Mouse (Mus musculus) MEL (cell line): ENCODE measurements at regions not wholly inside any gene's neighbourhood (a gene's known extent, or its start where the extent isn't known, plus 50 kb on each side); places are given as distances from the start of the nearest gene placed in this dataset.

ENCODE experiments used
- DNase-seq: peaks from one replicate; pipeline ENCODE4 v3.0.0; 2011; ENCODE audit warnings: low read depth, low spot score
- H3K27ac ChIP-seq: 2 replicates; pipeline ENCODE4 v1.5.1; 2012; ENCODE audit warnings: low read depth, mild to moderate bottlenecking, control low read depth, low read length, moderate library complexity; ENCODE audit not compliant: control insufficient read depth
- H3K27me3 ChIP-seq, 2 experiments: fragments of 150-350 bp in 1 of 2; sonication (generic) in 1 of 2; 2 replicates each; pipeline ENCODE4 v1.6.1; 2012; ENCODE audit warnings: low read length in 2 of 2, mild to moderate bottlenecking in 2 of 2, improper control_type of control experiment in 1 of 2, moderate library complexity in 1 of 2; ENCODE audit not compliant: insufficient read depth in 2 of 2, control insufficient read depth in 1 of 2
- H3K36me3 ChIP-seq, 2 experiments: 2 replicates each; pipeline ENCODE4 v1.6.1; 2012 to 2014; ENCODE audit warnings: low read length in 2 of 2, improper control_type of control experiment in 1 of 2, inconsistent platforms in 1 of 2, mild to moderate bottlenecking in 1 of 2; ENCODE audit not compliant: insufficient read depth in 2 of 2, control insufficient read depth in 1 of 2
- H3K4me1 ChIP-seq, 2 experiments: fragments of 150-350 bp in 1 of 2; sonication (generic) in 1 of 2; 2 replicates each; pipeline ENCODE4 v1.6.1; 2012; ENCODE audit warnings: low read length in 2 of 2, improper control_type of control experiment in 1 of 2, mild to moderate bottlenecking in 1 of 2; ENCODE audit not compliant: insufficient read depth in 2 of 2, control insufficient read depth in 1 of 2
- H3K4me3 ChIP-seq, 2 experiments: fragments of 150-350 bp in 1 of 2; sonication (generic) in 1 of 2; 2 replicates each; pipeline ENCODE4 v1.5.1; 2012; ENCODE audit warnings: low read depth in 2 of 2, low read length in 2 of 2, mild to moderate bottlenecking in 2 of 2, moderate library complexity in 2 of 2, control low read depth in 1 of 2, improper control_type of control experiment in 1 of 2; ENCODE audit not compliant: control insufficient read depth in 1 of 2, insufficient read depth in 1 of 2
- H3K79me2 ChIP-seq: 2 replicates; pipeline ENCODE4 v1.6.1; 2012; ENCODE audit warnings: mild to moderate bottlenecking, low read length, moderate library complexity; ENCODE audit not compliant: control insufficient read depth, poor library complexity, insufficient read depth
- H3K9ac ChIP-seq: 2 replicates; pipeline ENCODE4 v1.6.1; 2012; ENCODE audit warnings: low read depth, mild to moderate bottlenecking, control low read depth, low read length, moderate library complexity; ENCODE audit not compliant: control insufficient read depth, poor library complexity, severe bottlenecking
- H3K9me3 ChIP-seq: fragments of 150-350 bp; sonication (generic); replicated peaks from 2 replicates; pipeline ENCODE4 v1.6.1; 2012; ENCODE audit warnings: mild to moderate bottlenecking, low read length, improper control_type of control experiment, moderate library complexity; ENCODE audit not compliant: insufficient read depth
- CHD1 ChIP-seq: IDR thresholded peaks from 2 replicates; pipeline ENCODE4 v1.6.1; 2012; ENCODE audit warnings: low read depth, mild to moderate bottlenecking, inconsistent platforms, low read length, improper control_type of control experiment
- CTCF ChIP-seq, 3 experiments: IDR thresholded peaks in 2 of 3; conservative IDR thresholded peaks in 1 of 3; 2 replicates each; pipeline ENCODE4 v1.5.1; 2011 to 2012; ENCODE audit warnings: low read length in 3 of 3, low read depth in 2 of 3, mild to moderate bottlenecking in 2 of 3, improper control_type of control experiment in 1 of 3, inconsistent platforms in 1 of 3, mixed read lengths in 1 of 3, moderate library complexity in 1 of 3; ENCODE audit not compliant: control insufficient read depth in 1 of 3, insufficient read depth in 1 of 3, poor library complexity in 1 of 3, severe bottlenecking in 1 of 3
- E2F4 ChIP-seq: IDR thresholded peaks from 2 replicates; pipeline ENCODE4 v1.6.1; 2011; ENCODE audit warnings: low read depth, low read length, improper control_type of control experiment, borderline replicate concordance
- EP300 ChIP-seq, 2 experiments: IDR thresholded peaks; 2 replicates each; pipeline ENCODE4 v1.6.1; 2011; ENCODE audit warnings: improper control_type of control experiment in 2 of 2, low read length in 2 of 2, low read depth in 1 of 2, mild to moderate bottlenecking in 1 of 2
- GABPA ChIP-seq: IDR thresholded peaks from 2 replicates; pipeline ENCODE4 v1.6.1; 2012; ENCODE audit warnings: low read depth, mild to moderate bottlenecking, inconsistent platforms, low read length, improper control_type of control experiment, moderate library complexity
- HCFC1 ChIP-seq: IDR thresholded peaks from 2 replicates; pipeline ENCODE4 v1.6.1; 2012; ENCODE audit warnings: low read depth, mild to moderate bottlenecking, inconsistent platforms, low read length, improper control_type of control experiment, moderate library complexity
- JUND ChIP-seq: IDR thresholded peaks from 2 replicates; pipeline ENCODE4 v1.6.1; 2011; ENCODE audit warnings: low read depth, mild to moderate bottlenecking, improper control_type of control experiment, low read length
- MAFK ChIP-seq: IDR thresholded peaks from 2 replicates; pipeline ENCODE4 v1.6.1; 2011; ENCODE audit warnings: low read depth, mild to moderate bottlenecking, low read length, improper control_type of control experiment, borderline replicate concordance
- MAZ ChIP-seq: IDR thresholded peaks from 2 replicates; pipeline ENCODE4 v1.6.1; 2012; ENCODE audit warnings: low read depth, mild to moderate bottlenecking, inconsistent platforms, low read length, improper control_type of control experiment
- MEF2A ChIP-seq: IDR thresholded peaks from 2 replicates; pipeline ENCODE4 v1.6.1; 2014; ENCODE audit warnings: low read depth, mild to moderate bottlenecking, inconsistent platforms, low read length, improper control_type of control experiment; ENCODE audit not compliant: poor library complexity, insufficient replicate concordance, severe bottlenecking; ENCODE audit errors: extremely low read depth
- MYC ChIP-seq: IDR thresholded peaks from 2 replicates; pipeline ENCODE4 v1.6.1; 2011; ENCODE audit warnings: low read depth, mild to moderate bottlenecking, low read length, improper control_type of control experiment, moderate library complexity
- NELFE ChIP-seq: IDR thresholded peaks from 2 replicates; pipeline ENCODE4 v1.6.1; 2011; ENCODE audit warnings: low read depth, low read length, improper control_type of control experiment
- NRF1 ChIP-seq: IDR thresholded peaks from 2 replicates; pipeline ENCODE4 v1.6.1; 2014; ENCODE audit warnings: low read depth, mild to moderate bottlenecking, inconsistent platforms, low read length, improper control_type of control experiment, moderate library complexity; ENCODE audit not compliant: poor library complexity, insufficient read depth, severe bottlenecking
- POLR2AphosphoS5 ChIP-seq: IDR thresholded peaks from 2 replicates; pipeline ENCODE4 v1.6.1; 2012; ENCODE audit warnings: low read depth, borderline replicate concordance, mild to moderate bottlenecking, inconsistent platforms, low read length, moderate library complexity, mixed read lengths
- RCOR1 ChIP-seq: IDR thresholded peaks from 2 replicates; pipeline ENCODE4 v1.6.1; 2012; ENCODE audit warnings: low read depth, mild to moderate bottlenecking, inconsistent platforms, low read length, improper control_type of control experiment
- SIN3A ChIP-seq: IDR thresholded peaks from 2 replicates; pipeline ENCODE4 v1.6.1; 2012; ENCODE audit warnings: low read length, improper control_type of control experiment, inconsistent platforms
- TAL1 ChIP-seq: IDR thresholded peaks from 2 replicates; pipeline ENCODE4 v1.6.1; 2012; ENCODE audit warnings: mild to moderate bottlenecking, inconsistent platforms, low read length, moderate library complexity, mixed read lengths
- UBTF ChIP-seq: IDR thresholded peaks from 2 replicates; pipeline ENCODE4 v1.6.1; 2012; ENCODE audit warnings: low read depth, mild to moderate bottlenecking, inconsistent platforms, low read length, improper control_type of control experiment, moderate library complexity, borderline replicate concordance; ENCODE audit not compliant: insufficient read depth
- ZMIZ1 ChIP-seq: IDR thresholded peaks from 2 replicates; pipeline ENCODE4 v1.6.1; 2012; ENCODE audit warnings: low read depth, mild to moderate bottlenecking, inconsistent platforms, low read length, improper control_type of control experiment, moderate library complexity
- ZNF384 ChIP-seq: IDR thresholded peaks from 2 replicates; pipeline ENCODE4 v1.6.1; 2012; ENCODE audit warnings: low read depth, mild to moderate bottlenecking, inconsistent platforms, low read length, improper control_type of control experiment

- Histone ChIP-seq H3K27me3 (no peaks in the 10 kb centered on the region), H3K27ac (no peak overlapping the region), H3K9ac (no peak overlapping the region), H3K4me3 (no peak overlapping the region), H3K79me2 (no peaks in the 10 kb centered on the region), H3K36me3 (no peaks in the 10 kb centered on the region), H3K4me1 (no peaks in the 10 kb centered on the region), H3K9me3 (no peaks in the 10 kb centered on the region)
- no peak for DNase-seq
- no peak for TF ChIP-seq TAL1
- TF ChIP-seq NRF1: no peak
- TF ChIP-seq SIN3A: no peak
- no peak for TF ChIP-seq POLR2AphosphoS5
- TF ChIP-seq UBTF: no peak
- no peak for TF ChIP-seq ZNF384
- TF ChIP-seq MEF2A: no peak
Observed at GRCm38 (mm10) chr10:9429085-9429484, 245.9 kb downstream of the Samd5 start.

- Histone ChIP-seq H3K4me1 (no peaks in the 10 kb centered on the region), H3K27ac (no peak overlapping the region), H3K36me3 (no peaks in the 10 kb centered on the region), H3K9ac (no peak overlapping the region), H3K9me3 (no peaks in the 10 kb centered on the region), H3K4me3 (no peak overlapping the region), H3K79me2 (no peaks in the 10 kb centered on the region), H3K27me3 (no peaks in the 10 kb centered on the region)
- TF ChIP-seq NRF1 (no peak), CHD1 (no peak), EP300 (IDR thresholded peaks at IDR 0.05; ENCODE audit: low read depth in 1 of 2, low read length in 2 of 2) (no peak), MEF2A (no peak), MAFK (no peak), JUND (no peak), MAZ (no peak), CTCF (IDR thresholded peaks at IDR 0.05 in 2 of 3, conservative IDR thresholded peaks at IDR 0.05 in 1 of 3; ENCODE audit: control insufficient read depth in 1 of 3, insufficient read depth in 1 of 3, low read depth in 2 of 3, low read length in 3 of 3, poor library complexity in 1 of 3, severe bottlenecking in 1 of 3) (no peak), POLR2AphosphoS5 (no peak), TAL1 (no peak), GABPA (no peak), ZNF384 (no peak), NELFE (no peak), HCFC1 (no peak), SIN3A (no peak), RCOR1 (no peak), ZMIZ1 (no peak), E2F4 (no peak), MYC (no peak)
- DNase-seq: no peak
Observed at GRCm38 (mm10) chr10:9420741-9421140, 254.3 kb downstream of the Samd5 start.
